Mouse (Mus musculus): Measurements from ENCODE around the gene Rnf207.
A peak's percentile ranks its signal among the peaks of the same experiment; 100 is the strongest.

- no peak for TF ChIP-seq POLR2A (IDR thresholded peaks at IDR 0.05; ENCODE audit: borderline replicate concordance, extremely low read depth, insufficient read depth, insufficient read length, poor library complexity, severe bottlenecking)
- TF ChIP-seq CTCF (IDR thresholded peaks at IDR 0.05; ENCODE audit: borderline replicate concordance, extremely low read depth, insufficient read depth, insufficient read length): peak; percentile 20; the same call in 1 of the 2 replicates
These were observed 53.8 kb downstream of the Rnf207 start for GRCm38 (mm10) chr4:152264867-152265568.

All from brain, embryonic 14.5 days (tissue).